Mouse (Mus musculus): Measurements from ENCODE around the gene Arhgef7.

DNA sequence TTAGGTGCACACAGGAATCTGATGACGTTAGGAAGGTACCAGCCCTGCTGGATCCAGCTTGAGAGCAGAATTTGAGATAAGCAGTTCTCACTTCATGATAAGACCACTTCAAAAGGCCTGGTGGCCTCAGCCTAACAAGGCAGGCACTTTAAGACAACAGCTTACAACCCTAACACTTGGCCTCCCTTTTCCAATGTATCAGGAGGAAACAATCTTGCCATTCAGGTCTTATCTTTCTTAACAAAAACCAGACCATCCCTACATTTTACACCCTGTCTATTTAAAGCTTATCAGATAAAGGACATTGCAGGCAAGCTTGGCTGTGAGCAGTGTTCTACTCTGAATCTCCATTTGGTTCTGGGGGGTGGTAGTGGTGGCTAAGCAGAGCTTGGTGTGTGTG, 35.1 kb upstream of the Arhgef7 start:
- TF ChIP-seq CTCF (IDR thresholded peaks at IDR 0.05; ENCODE audit: low read depth, low read length) (no peak), EP300 (IDR thresholded peaks at IDR 0.05; ENCODE audit: insufficient read depth, low read depth, low read length) (no peak), POLR2A (IDR thresholded peaks at IDR 0.05; ENCODE audit: insufficient read depth, low read length) (no peak)
